Mouse (Mus musculus): ENCODE results near the gene Tcp1.
A peak's percentile ranks its signal among the peaks of the same experiment; 100 is the strongest.
"Not testable (repeated sequence)": the region's sequence is repeated elsewhere in the genome, so short reads cannot be mapped to it uniquely, and the experiment has no call there.

Gene Tcp1

GRCm38 (mm10) chr17:12941543-12942260, 26.2 kb downstream of the Tcp1 start:
- TF ChIP-seq NANOG (IDR thresholded peaks at IDR 0.05; ENCODE audit: borderline replicate concordance, low read length) (no peak), POU5F1 (IDR thresholded peaks at IDR 0.05; ENCODE audit: borderline replicate concordance, low read length) (no peak), CTCF (conservative IDR thresholded peaks at IDR 0.05; ENCODE audit: low read length) (no peak)
- Histone ChIP-seq H3K4me3 (replicated peaks; ENCODE audit: low read length) (no peak overlapping the region), H3K9me3 (ENCODE audit: low read length) (no peaks in the 10 kb centered on the region), H3K4me1 (replicated peaks; ENCODE audit: low read depth, low read length) (peaks cover 10% of the 10 kb centered on the region; the same call in 1 of the 2 replicates), H3K36me3 (ENCODE audit: insufficient read depth, low read length) (peaks cover 45% of the 10 kb centered on the region), H3K27me3 (ENCODE audit: insufficient read depth, low read length) (no peaks in the 10 kb centered on the region)

GRCm38 (mm10) chr17:12942459-12943162, 27.1 kb downstream of the Tcp1 start:
- Histone ChIP-seq H3K9me3 (ENCODE audit: low read length) (no peaks in the 10 kb centered on the region), H3K36me3 (ENCODE audit: insufficient read depth, low read length) (peaks cover 52% of the 10 kb centered on the region), H3K27me3 (ENCODE audit: insufficient read depth, low read length) (no peaks in the 10 kb centered on the region), H3K4me1 (replicated peaks; ENCODE audit: low read depth, low read length) (peaks cover 10% of the 10 kb centered on the region; the same call in 1 of the 2 replicates), H3K4me3 (replicated peaks; ENCODE audit: low read length) (no peak overlapping the region)
- no peak for TF ChIP-seq CTCF (conservative IDR thresholded peaks at IDR 0.05; ENCODE audit: low read length)
- no peak for TF ChIP-seq POU5F1 (IDR thresholded peaks at IDR 0.05; ENCODE audit: borderline replicate concordance, low read length)

GRCm38 (mm10) chr17:12949669-12950068, 34.2 kb downstream of the Tcp1 start:
- Histone ChIP-seq H3K36me3 (ENCODE audit: insufficient read depth, low read length) (peaks cover 80% of the 10 kb centered on the region), H3K9me3 (ENCODE audit: low read length) (no peaks in the 10 kb centered on the region), H3K4me1 (replicated peaks; ENCODE audit: low read depth, low read length) (no peaks in the 10 kb centered on the region), H3K4me3 (replicated peaks; ENCODE audit: low read length) (no peak overlapping the region), H3K27me3 (ENCODE audit: insufficient read depth, low read length) (no peaks in the 10 kb centered on the region)
- TF ChIP-seq POU5F1 (IDR thresholded peaks at IDR 0.05; ENCODE audit: borderline replicate concordance, low read length) (no peak), NANOG (IDR thresholded peaks at IDR 0.05; ENCODE audit: borderline replicate concordance, low read length) (no peak), CTCF (conservative IDR thresholded peaks at IDR 0.05; ENCODE audit: low read length) (no peak)

- peaks cover 48% of the 10 kb centered on the region for H3K36me3 ChIP-seq (ENCODE audit: insufficient read depth, low read length)
- peaks cover 20% of the 10 kb centered on the region for H3K4me1 ChIP-seq (replicated peaks; ENCODE audit: low read depth, low read length)
- no peaks in the 10 kb centered on the region for H3K9me3 ChIP-seq (ENCODE audit: low read length)
- TF ChIP-seq NANOG (IDR thresholded peaks at IDR 0.05; ENCODE audit: borderline replicate concordance, low read length), result no peak
- TF ChIP-seq POU5F1 (IDR thresholded peaks at IDR 0.05; ENCODE audit: borderline replicate concordance, low read length), result no peak
- no peak for TF ChIP-seq CTCF (conservative IDR thresholded peaks at IDR 0.05; ENCODE audit: low read length)
- H3K27me3 ChIP-seq (ENCODE audit: insufficient read depth, low read length), result no peaks in the 10 kb centered on the region
- H3K4me3 ChIP-seq (replicated peaks; ENCODE audit: low read length), result no peak overlapping the region
These were observed 41.2 kb downstream of the Tcp1 start for GRCm38 (mm10) chr17:12956664-12957063.

- H3K4me1 ChIP-seq (replicated peaks; ENCODE audit: low read depth, low read length), result peaks cover 24% of the 10 kb centered on the region
- H3K36me3 ChIP-seq (ENCODE audit: insufficient read depth, low read length), result peaks cover 35% of the 10 kb centered on the region
- H3K4me3 ChIP-seq (replicated peaks; ENCODE audit: low read length); H3K27me3 ChIP-seq (ENCODE audit: insufficient read depth, low read length); H3K9me3 ChIP-seq (ENCODE audit: low read length): not testable (repeated sequence)
These were observed 43.9 kb downstream of the Tcp1 start for GRCm38 (mm10) chr17:12959377-12959776.

- Histone ChIP-seq H3K4me1 (replicated peaks; ENCODE audit: low read depth, low read length) (peaks cover 24% of the 10 kb centered on the region), H3K27me3 (ENCODE audit: insufficient read depth, low read length) (no peaks in the 10 kb centered on the region), H3K36me3 (ENCODE audit: insufficient read depth, low read length) (peaks cover 36% of the 10 kb centered on the region), H3K9me3 (ENCODE audit: low read length) (no peaks in the 10 kb centered on the region), H3K4me3 (replicated peaks; ENCODE audit: low read length) (peak within 1 kb of the TSS; percentile 92)
- TF ChIP-seq POU5F1 (IDR thresholded peaks at IDR 0.05; ENCODE audit: borderline replicate concordance, low read length) (no peak), CTCF (conservative IDR thresholded peaks at IDR 0.05; ENCODE audit: low read length) (no peak), NANOG (IDR thresholded peaks at IDR 0.05; ENCODE audit: borderline replicate concordance, low read length) (no peak)
These were observed 44.9 kb downstream of the Tcp1 start, which contains the start of gene Acat2 for GRCm38 (mm10) chr17:12960331-12960873. TSS of gene Acat2 (minus strand) at chr17:12960747.

GRCm38 (mm10) chr17:12963476-12963875, 48.0 kb downstream of the Tcp1 start:
- H3K27me3 ChIP-seq (ENCODE audit: insufficient read depth, low read length), result no peaks in the 10 kb centered on the region
- no peaks in the 10 kb centered on the region for H3K9me3 ChIP-seq (ENCODE audit: low read length)
- H3K36me3 ChIP-seq (ENCODE audit: insufficient read depth, low read length), result peaks cover 43% of the 10 kb centered on the region
- no peak for TF ChIP-seq NANOG (IDR thresholded peaks at IDR 0.05; ENCODE audit: borderline replicate concordance, low read length)
- no peak overlapping the region for H3K4me3 ChIP-seq (replicated peaks; ENCODE audit: low read length)
- peaks cover 26% of the 10 kb centered on the region for H3K4me1 ChIP-seq (replicated peaks; ENCODE audit: low read depth, low read length)

GRCm38 (mm10) chr17:12967173-12967572, 51.7 kb downstream of the Tcp1 start:
- H3K4me1 ChIP-seq (replicated peaks; ENCODE audit: low read depth, low read length), result peaks cover 7% of the 10 kb centered on the region
- peaks cover 72% of the 10 kb centered on the region for H3K36me3 ChIP-seq (ENCODE audit: insufficient read depth, low read length)
- H3K4me3 ChIP-seq (replicated peaks; ENCODE audit: low read length), result no peak overlapping the region
- H3K9me3 ChIP-seq (ENCODE audit: low read length), result no peaks in the 10 kb centered on the region
- no peak for TF ChIP-seq POU5F1 (IDR thresholded peaks at IDR 0.05; ENCODE audit: borderline replicate concordance, low read length)
- no peak for TF ChIP-seq NANOG (IDR thresholded peaks at IDR 0.05; ENCODE audit: borderline replicate concordance, low read length)
- TF ChIP-seq CTCF (conservative IDR thresholded peaks at IDR 0.05; ENCODE audit: low read length), result no peak
- H3K27me3 ChIP-seq (ENCODE audit: insufficient read depth, low read length), result no peaks in the 10 kb centered on the region

Measured in E14TG2a.4 (cell line).